Mouse (Mus musculus): ENCODE measurements at regions not wholly inside any gene's neighbourhood (a gene's known extent, or its start where the extent isn't known, plus 50 kb on each side); places are given as distances from the start of the nearest gene placed in this dataset.

DNA sequence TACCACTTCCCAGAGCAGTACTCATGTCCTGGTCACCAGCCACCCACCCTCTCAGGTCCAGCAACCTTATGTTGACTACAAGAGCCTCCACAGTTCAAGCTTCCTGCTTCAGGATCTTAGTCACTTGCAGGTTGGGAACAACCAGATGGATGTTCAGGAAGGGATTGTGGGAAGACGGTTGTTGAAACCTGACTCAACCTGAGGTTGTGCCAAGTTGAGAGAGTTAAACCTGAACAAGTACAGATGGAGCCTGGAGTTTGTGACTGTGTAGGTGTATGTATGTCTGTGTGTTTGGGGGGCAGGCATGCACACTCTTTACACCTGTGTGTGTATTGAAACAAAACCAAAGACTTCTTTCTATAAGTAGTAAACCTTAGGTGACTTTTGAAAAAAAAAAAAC lies 802.9 kb upstream of the Tmem132c start:
- no peak for TF ChIP-seq CTCF (IDR thresholded peaks at IDR 0.05; ENCODE audit: borderline replicate concordance, insufficient read depth, low read length)
- TF ChIP-seq POLR2A (IDR thresholded peaks at IDR 0.05; ENCODE audit: low read depth, low read length) = no peak
